Mouse (Mus musculus) bone marrow, adult 2 months (tissue): ENCODE measurements at regions not wholly inside any gene's neighbourhood (a gene's known extent, or its start where the extent isn't known, plus 50 kb on each side); places are given as distances from the start of the nearest gene placed in this dataset.

ENCODE experiments used
- CTCF ChIP-seq: fragments of 200-500 bp; IDR thresholded peaks from 2 replicates; pipeline ENCODE4 v1.5.1; 2011; ENCODE audit warnings: low read length, control low read depth; ENCODE audit not compliant: control insufficient read depth, insufficient read depth
- POLR2A ChIP-seq: fragments of 200-500 bp; IDR thresholded peaks from 2 replicates; pipeline ENCODE4 v1.6.1; 2011; ENCODE audit warnings: low read depth, mild to moderate bottlenecking, control low read depth, low read length, borderline replicate concordance; ENCODE audit not compliant: control insufficient read depth

DNA sequence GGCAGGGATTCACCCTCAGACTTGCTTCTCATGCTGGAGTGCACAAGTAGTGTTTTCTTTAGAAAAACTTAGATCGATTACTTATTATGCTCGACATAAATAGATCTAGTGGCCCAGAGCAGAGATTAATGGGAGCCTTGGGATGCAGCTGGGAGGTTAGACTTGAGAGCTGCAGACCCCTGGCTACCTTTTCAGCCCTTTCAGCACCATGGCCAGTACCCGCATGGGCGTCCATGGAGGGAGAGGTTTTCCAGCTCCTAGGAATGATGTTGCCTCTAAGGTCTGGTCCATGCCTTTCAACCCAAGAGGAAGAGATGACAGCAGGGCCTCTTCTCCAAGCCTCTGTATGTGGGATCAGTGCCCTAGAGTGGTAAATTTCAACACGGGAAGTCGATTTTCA is 73.3 kb upstream of the Lrfn2 start:
- no peak for TF ChIP-seq CTCF
- no peak for TF ChIP-seq POLR2A
